Mouse (Mus musculus) lung, postnatal 36 days (tissue): ENCODE measurements around the gene 1700067K01Rik.

Source experiments
- DNase-seq: peaks from one replicate; pipeline ENCODE4 v3.0.0; 2022; ENCODE audit warnings: mixed read lengths

Gene 1700067K01Rik

DNA sequence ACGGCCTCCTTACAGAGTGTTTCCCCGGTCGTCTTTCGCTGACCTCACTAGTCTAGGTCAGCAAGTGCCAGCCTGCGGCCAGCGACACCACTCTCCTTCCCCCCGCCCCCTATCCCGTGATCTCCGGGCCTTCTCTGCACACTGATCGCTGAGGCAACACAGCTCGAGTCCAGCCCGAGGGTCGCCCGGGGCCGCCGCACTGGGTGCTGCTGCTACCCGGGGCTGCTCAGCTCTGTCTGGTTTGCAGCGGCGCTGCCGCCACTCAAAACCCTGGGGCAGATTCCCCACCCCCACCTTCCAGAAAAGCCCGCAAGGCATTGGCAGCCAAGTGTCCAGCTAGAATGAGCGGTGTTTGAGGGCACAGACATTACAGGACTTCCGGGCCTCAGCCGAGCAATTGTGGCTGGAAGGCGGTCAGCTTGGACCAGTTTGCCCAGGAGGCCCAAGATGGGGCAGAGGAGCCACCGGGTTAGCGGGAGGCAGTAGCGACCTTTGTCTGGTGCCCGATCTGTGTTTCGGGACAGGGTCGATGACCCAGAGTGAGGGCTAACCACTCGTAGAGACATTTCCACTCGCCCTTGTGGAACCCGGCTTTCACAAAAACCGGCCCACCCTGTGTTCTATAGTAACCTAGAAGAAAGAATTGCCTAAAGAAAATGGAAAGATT, 11.3 kb downstream of the 1700067K01Rik start:
- peak; percentile 32 for DNase-seq

- no peak for DNase-seq
Observed at GRCm38 (mm10) chr8:84015833-84016232, 14.5 kb downstream of the 1700067K01Rik start.

DNA sequence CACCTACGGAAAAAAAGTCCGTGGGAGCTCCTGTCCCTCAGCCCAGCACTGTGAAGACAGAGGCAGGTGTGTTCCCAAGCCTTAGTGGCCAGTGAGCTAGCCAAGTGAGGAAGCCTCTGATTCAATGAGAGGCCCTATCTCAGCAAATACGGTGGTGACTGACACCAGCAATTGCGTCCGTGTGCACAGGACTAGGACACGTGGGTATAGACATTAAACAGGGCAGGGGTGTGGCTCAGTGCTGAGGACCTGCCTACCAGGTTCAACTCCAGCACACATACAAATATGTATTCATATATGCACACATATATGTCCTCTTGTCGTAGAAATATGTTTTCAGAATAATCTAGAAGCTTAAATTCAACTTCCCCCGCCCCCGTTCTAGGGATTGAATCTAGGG, 18.4 kb downstream of the 1700067K01Rik start:
- DNase-seq, result no peak

DNA sequence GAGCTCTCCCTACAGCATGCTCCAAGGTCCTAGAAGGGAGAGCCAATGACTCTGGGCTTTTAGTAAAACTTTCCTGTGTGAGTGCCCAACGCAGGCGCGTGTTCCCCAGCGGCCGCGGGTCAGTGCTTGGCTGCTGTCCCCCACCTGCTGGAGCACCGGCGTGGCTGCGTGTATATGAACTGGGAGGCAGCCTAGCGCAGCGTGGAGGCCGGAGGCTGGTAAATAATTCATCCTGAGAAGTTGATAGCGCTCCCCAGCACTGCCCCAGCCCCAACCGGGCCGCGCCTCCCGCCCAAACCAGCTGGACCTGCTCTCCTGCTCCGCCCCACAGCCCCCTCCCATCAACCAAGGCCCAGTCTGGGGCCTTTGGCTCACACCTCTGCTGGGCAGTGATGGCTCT, 19.8 kb downstream of the 1700067K01Rik start, which contains the start of gene Palm3:
Gene Palm3, plus strand, starts transcription at position 376 of the 400 bp plus-strand sequence.
- no peak for DNase-seq

- no peak for DNase-seq
Observed at GRCm38 (mm10) chr8:84021569-84021968, 20.3 kb downstream of the 1700067K01Rik start.

DNA sequence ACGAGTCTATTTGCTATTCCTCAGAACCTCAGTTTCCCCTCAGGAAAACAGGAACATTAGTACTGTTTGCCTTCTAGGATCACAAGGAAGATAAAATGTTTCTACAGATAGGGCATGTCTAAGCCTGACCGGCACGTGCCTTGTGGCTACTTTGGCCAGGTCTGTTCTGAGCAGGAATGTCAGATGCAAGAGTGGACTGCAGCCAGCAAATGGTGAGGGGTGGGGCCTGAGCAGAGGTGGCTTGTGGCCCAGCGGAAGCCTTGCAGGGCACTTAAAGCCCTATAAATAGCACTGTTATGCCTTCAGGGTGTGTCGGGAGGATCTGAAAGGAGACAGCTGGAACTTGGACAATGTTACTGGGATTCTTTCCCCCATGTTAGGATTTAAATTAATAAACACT, 21.8 kb downstream of the 1700067K01Rik start:
- DNase-seq, result peak; percentile 87

DNA sequence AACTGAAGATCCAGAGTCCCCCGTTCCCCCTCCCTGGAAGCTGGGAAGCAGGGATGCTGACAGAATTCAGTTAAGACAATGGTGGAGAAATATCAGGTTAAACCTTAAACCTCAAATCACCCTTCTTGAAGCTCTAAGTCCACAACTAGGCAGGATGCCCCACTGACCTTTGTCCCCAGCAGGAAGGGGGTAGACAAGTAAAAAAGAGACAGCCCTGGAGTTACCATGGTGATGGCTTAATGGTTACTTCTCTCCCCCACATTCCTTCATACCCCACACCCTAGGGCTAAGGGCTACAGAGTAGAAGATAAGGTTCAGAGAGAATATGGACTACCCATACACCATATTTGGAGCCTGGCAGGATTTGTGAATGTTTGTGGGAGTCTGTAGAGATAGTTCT, 22.3 kb downstream of the 1700067K01Rik start:
- DNase-seq, result no peak

- DNase-seq, result peak; percentile 64
Observed at GRCm38 (mm10) chr8:84024171-84024570, 22.9 kb downstream of the 1700067K01Rik start.

GRCm38 (mm10) chr8:84025863-84026262, 24.6 kb downstream of the 1700067K01Rik start:
- DNase-seq, result no peak

GRCm38 (mm10) chr8:84027449-84027848, 26.1 kb downstream of the 1700067K01Rik start:
- no peak for DNase-seq

- DNase-seq, result no peak
Observed at GRCm38 (mm10) chr8:84029272-84029671, 28.0 kb downstream of the 1700067K01Rik start.

GRCm38 (mm10) chr8:84032777-84033176, 31.5 kb downstream of the 1700067K01Rik start:
- DNase-seq, result no peak

DNA sequence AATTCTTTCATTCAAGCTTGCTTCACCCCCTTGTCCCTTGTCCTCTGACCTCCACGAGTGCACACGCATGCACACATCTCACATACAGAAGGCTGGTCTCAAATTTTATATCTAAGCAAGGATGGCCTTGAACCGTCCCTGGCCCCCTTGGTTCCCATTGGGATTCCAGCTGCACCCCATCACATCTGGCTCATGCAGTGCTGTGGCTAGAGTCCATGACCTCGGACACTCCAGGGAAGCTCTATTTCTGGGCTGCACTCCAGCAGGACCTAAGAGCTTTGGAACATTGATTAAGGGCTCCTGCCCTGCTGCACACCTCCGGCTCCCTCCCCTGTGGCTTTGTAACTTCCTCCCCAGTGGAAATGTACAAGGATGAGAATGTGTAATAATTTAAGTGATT, 36.7 kb downstream of the 1700067K01Rik start:
- DNase-seq, result no peak

- peak; percentile 89 for DNase-seq
Observed at GRCm38 (mm10) chr8:84039050-84039449, 37.7 kb downstream of the 1700067K01Rik start.

DNA sequence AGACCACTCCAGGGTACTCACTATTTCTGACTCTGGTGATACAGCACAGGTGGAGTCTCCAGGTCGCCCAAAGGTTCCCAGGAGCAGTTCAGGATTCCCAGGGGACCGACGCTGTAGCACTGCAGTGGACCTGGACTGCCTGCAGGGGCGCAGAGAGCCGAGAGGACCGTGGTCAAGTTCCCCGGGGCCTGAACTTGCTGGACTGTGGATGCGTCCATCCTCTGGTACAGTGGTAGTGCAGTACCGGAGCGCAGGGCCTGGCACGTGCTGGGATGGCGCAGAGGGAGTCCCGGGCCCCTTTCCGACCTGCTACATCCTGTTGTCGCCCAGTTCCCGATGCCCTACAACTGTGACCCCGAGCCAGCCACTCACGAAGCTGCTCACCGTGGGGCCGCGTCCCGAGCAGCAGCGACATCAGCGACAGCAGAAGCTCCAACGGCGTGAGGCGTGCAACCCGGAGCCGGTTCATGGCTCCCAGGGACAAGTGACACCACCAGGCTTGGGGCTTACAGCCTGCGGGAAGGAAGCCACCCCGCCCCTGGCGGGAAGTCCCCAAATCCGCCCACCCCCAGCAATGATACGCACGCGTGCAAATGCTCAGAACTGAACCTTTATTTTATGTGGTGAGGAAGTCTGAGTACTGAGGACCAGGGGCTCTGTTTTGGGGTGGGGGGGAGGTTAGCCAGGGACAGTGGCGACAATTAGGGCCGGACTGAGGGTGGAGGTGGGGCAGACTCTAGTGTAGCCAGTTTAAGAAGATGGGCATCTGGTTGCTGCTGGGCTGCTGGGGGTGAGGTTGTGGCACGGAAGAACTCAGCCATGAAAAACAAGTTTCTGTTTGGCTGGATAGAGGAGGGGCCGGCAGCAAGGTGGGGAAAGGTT, 41.0 kb downstream of the 1700067K01Rik start, which contains the start of gene Il27ra:
Gene Il27ra, minus strand, starts transcription at position 524 of the 882 bp plus-strand sequence.
- peak; percentile 79 for DNase-seq

GRCm38 (mm10) chr8:84042948-84043342, 41.6 kb downstream of the 1700067K01Rik start:
- peak; percentile 40 for DNase-seq

DNA sequence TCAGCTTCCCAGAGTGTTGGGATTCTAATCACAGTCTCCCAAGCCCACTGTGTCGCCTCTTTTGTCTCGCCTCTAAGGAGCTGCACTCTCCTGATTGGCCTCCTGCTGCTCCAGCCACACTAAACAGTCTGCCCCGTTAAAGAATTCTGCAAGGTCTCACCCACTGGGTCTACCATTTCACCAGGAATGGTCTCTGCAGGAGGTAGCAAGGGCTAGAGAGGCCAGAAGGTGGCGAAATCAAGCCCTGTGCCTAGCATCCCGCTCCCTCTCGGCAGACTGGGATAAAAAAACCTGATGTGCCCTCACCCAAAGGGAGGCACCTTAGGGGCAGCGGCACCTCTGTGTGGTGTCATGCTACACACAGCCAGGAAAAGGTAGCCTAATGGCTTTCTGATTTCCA, 42.8 kb downstream of the 1700067K01Rik start:
- DNase-seq, result no peak

GRCm38 (mm10) chr8:84044900-84045299, 43.6 kb downstream of the 1700067K01Rik start, which contains the start of gene Rln3:
Gene Rln3, minus strand, starts transcription at chr8:84045000.
- no peak for DNase-seq

DNA sequence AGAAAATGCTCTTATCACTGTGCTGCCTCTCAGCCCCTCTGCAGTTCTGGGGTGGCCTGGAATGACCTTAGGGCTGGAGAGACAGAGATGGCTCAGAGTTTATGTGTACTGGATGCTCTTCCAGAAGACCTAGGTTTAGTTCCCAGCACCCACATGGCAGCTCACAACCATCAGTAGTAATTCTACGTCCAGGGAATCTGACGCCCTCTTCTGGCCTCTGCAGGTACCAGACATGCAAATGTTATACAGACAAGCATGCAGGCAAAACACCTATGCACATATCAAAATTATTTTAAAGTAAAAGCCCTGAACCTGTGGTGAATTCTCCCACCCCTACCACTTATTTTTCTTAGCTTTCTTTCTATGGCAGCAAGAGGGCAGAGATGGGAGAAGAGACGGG, 45.2 kb downstream of the 1700067K01Rik start:
- no peak for DNase-seq

- DNase-seq, result no peak
Observed at GRCm38 (mm10) chr8:84048171-84048570, 46.9 kb downstream of the 1700067K01Rik start.

DNA sequence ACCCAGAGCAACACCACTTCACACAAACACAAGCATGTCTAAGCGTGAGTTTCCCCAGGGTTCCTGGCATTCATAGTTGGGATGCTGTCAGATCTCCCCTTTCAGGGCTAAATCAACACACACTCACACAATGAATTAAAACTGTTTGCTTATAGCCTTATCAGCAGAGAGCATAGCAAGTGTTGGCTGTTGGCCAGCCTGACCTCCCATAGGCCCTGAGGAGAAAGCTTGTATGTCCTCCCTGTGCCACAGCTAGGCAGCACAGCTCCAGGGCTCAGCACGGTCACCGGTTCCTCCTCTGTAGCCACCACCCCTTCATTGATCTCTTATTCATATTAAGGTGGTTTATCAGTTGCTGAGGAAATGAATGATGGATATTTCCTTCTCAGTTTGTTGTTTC, 51.4 kb downstream of the 1700067K01Rik start:
- peak; percentile 17 for DNase-seq

GRCm38 (mm10) chr8:84053229-84053628, 51.9 kb downstream of the 1700067K01Rik start:
- DNase-seq, result no peak
